Mouse (Mus musculus) myocyte (in vitro differentiated cells): ENCODE results near the gene Olfr102. TPM values are rescaled to one million over a fixed set of nuclear protein-coding genes. Genes with fewer than 3 reads are reported as not detected.

ENCODE experiments used
- H3K27me3 ChIP-seq: one replicate; pipeline ENCODE4 v1.6.1; 2011; ENCODE audit not compliant: control insufficient read depth, insufficient read depth, insufficient read length
- H3K36me3 ChIP-seq: one replicate; pipeline ENCODE4 v1.6.1; 2011; ENCODE audit not compliant: control insufficient read depth, insufficient read depth
- H3K4me2 ChIP-seq: one replicate; pipeline ENCODE4 v1.6.1; 2011; ENCODE audit warnings: low read depth, control low read depth
- H3K4me3 ChIP-seq: one replicate; pipeline ENCODE4 v1.5.1; 2011; ENCODE audit warnings: mild to moderate bottlenecking, control low read depth, moderate library complexity
- H3K79me2 ChIP-seq: one replicate; pipeline ENCODE4 v1.6.1; 2011; ENCODE audit not compliant: control insufficient read depth, insufficient read depth
- H3ac ChIP-seq: one replicate; pipeline ENCODE4 v1.6.1; 2011; ENCODE audit not compliant: control insufficient read depth, insufficient read length
- CEBPB ChIP-seq: IDR thresholded peaks from 2 replicates; pipeline ENCODE4 v1.6.1; 2011; ENCODE audit warnings: mild to moderate bottlenecking, moderate library complexity; ENCODE audit not compliant: poor library complexity, insufficient read depth, severe bottlenecking
- E2F4 ChIP-seq: IDR thresholded peaks from one replicate; pipeline ENCODE4 v1.6.1; 2011; ENCODE audit warnings: mild to moderate bottlenecking, control low read depth, moderate library complexity; ENCODE audit not compliant: insufficient read depth
- MAX ChIP-seq: IDR thresholded peaks from one replicate; pipeline ENCODE4 v1.6.1; 2011; ENCODE audit warnings: low read depth, mild to moderate bottlenecking, control low read depth
- MYOD1 ChIP-seq, 3 experiments: IDR thresholded peaks; one replicate each; pipeline ENCODE4 v1.6.1; 2011; ENCODE audit warnings: control low read depth in 2 of 3, low read depth in 2 of 3, mild to moderate bottlenecking in 2 of 3, moderate library complexity in 1 of 3; ENCODE audit not compliant: insufficient read length in 2 of 3, control insufficient read depth in 1 of 3
- MYOG ChIP-seq, 3 experiments: IDR thresholded peaks; one replicate each; pipeline ENCODE4 v1.6.1; 2011; ENCODE audit warnings: control low read depth in 2 of 3, low read depth in 2 of 3, mild to moderate bottlenecking in 2 of 3; ENCODE audit not compliant: insufficient read length in 2 of 3, control insufficient read depth in 1 of 3, insufficient read depth in 1 of 3
- POLR2A ChIP-seq: IDR thresholded peaks from one replicate; pipeline ENCODE4 v1.6.1; 2011; ENCODE audit warnings: low read depth, mild to moderate bottlenecking, control low read depth, moderate library complexity; ENCODE audit not compliant: insufficient read length
- POLR2AphosphoS2 ChIP-seq: IDR thresholded peaks from one replicate; pipeline ENCODE4 v1.6.1; 2011; ENCODE audit warnings: low read depth, control low read depth; ENCODE audit not compliant: insufficient read length
- REST ChIP-seq: IDR thresholded peaks from one replicate; pipeline ENCODE4 v1.6.1; 2011; ENCODE audit warnings: mild to moderate bottlenecking, control low read depth, moderate library complexity; ENCODE audit not compliant: insufficient read depth, insufficient read length
- SRF ChIP-seq: IDR thresholded peaks from one replicate; pipeline ENCODE4 v1.6.1; 2011; ENCODE audit warnings: low read depth; ENCODE audit not compliant: control insufficient read depth, insufficient read length
- TCF12 ChIP-seq: IDR thresholded peaks from one replicate; pipeline ENCODE4 v1.6.1; 2011; ENCODE audit warnings: mild to moderate bottlenecking, control low read depth; ENCODE audit not compliant: poor library complexity, insufficient read depth, severe bottlenecking
- TCF3 ChIP-seq: IDR thresholded peaks from one replicate; pipeline ENCODE4 v1.6.1; 2011; ENCODE audit warnings: low read depth, control low read depth; ENCODE audit not compliant: insufficient read length
- USF1 ChIP-seq: IDR thresholded peaks from one replicate; pipeline ENCODE4 v1.6.1; 2011; ENCODE audit warnings: low read depth, mild to moderate bottlenecking, control low read depth, moderate library complexity
- polyA plus RNA-seq: library from polyadenylated mRNA; unstranded; fragments of >200 nt; fragmentation: generic; extraction: Trizol; gene quantifications from one replicate; pipeline ENCODE4 v1.2.1, GENCODE M21; 2012; ENCODE audit warnings: missing spikeins

Gene Olfr102
- polyA plus RNA-seq, 1 experiment: not detected

- no peaks in the 10 kb centered on the region for H3K36me3 ChIP-seq
- no peak within 1 kb of the TSS for H3ac ChIP-seq
- no peak for TF ChIP-seq MYOG (IDR thresholded peaks at IDR 0.05; ENCODE audit: control insufficient read depth in 1 of 3, insufficient read depth in 1 of 3, insufficient read length in 2 of 3, low read depth in 2 of 3)
- no peak for TF ChIP-seq MAX
- H3K79me2 ChIP-seq: no peaks in the 10 kb centered on the region
- H3K4me2 ChIP-seq: no peak within 1 kb of the TSS
- H3K27me3 ChIP-seq: no peaks in the 10 kb centered on the region
- no peak within 1 kb of the TSS for H3K4me3 ChIP-seq
Measured at GRCm38 (mm10) chr17:37304213-37304612, 12.6 kb downstream of the Olfr102 start, which contains the start of gene Olfr101. TSS of gene Olfr101 (minus strand) at chr17:37304313.

- Histone ChIP-seq H3K79me2 (no peaks in the 10 kb centered on the region), H3K4me3 (no peak within 1 kb of the TSS), H3K4me2 (no peak within 1 kb of the TSS), H3K36me3 (no peaks in the 10 kb centered on the region), H3K27me3 (no peaks in the 10 kb centered on the region), H3ac (no peak within 1 kb of the TSS)
- TF ChIP-seq REST (no peak), MYOD1 (IDR thresholded peaks at IDR 0.05; ENCODE audit: control insufficient read depth in 1 of 3, insufficient read length in 2 of 3, low read depth in 2 of 3) (no peak), USF1 (no peak), POLR2AphosphoS2 (no peak), POLR2A (no peak), MYOG (IDR thresholded peaks at IDR 0.05; ENCODE audit: control insufficient read depth in 1 of 3, insufficient read depth in 1 of 3, insufficient read length in 2 of 3, low read depth in 2 of 3) (no peak), SRF (no peak), E2F4 (no peak), TCF12 (no peak), TCF3 (no peak), CEBPB (no peak), MAX (no peak)
Measured at GRCm38 (mm10) chr17:37283360-37283759, 33.5 kb downstream of the Olfr102 start, which contains the start of gene Olfr99. TSS of gene Olfr99 (minus strand) at chr17:37283460.

DNA sequence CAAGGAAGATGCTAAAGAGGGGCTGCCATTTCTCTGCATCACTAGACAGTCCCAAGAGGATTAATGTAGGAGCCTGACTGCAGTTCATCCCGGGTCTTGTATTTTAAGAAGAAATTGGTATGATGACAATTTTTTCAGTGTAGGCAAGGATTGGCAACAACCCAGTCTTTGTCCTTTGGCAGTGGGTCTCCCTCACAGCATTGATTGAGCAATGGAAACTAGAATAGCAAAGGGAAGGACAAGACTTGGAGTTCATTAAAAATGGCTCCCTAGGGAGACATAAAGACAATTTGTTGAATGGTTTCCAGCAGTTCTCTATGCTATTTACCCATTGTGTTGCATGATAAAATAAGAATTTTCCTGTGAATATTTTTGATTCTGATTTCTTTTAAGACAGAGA lies 36.5 kb downstream of the Olfr102 start:
- TF ChIP-seq POLR2A: no peak
- TF ChIP-seq CEBPB: no peak
- TF ChIP-seq MAX: no peak
- no peak for TF ChIP-seq MYOG (IDR thresholded peaks at IDR 0.05; ENCODE audit: control insufficient read depth in 1 of 3, insufficient read depth in 1 of 3, insufficient read length in 2 of 3, low read depth in 2 of 3)
- TF ChIP-seq POLR2AphosphoS2: no peak
- no peak for TF ChIP-seq TCF12
- no peak for TF ChIP-seq MYOD1 (IDR thresholded peaks at IDR 0.05; ENCODE audit: control insufficient read depth in 1 of 3, insufficient read length in 2 of 3, low read depth in 2 of 3)
- H3K4me2 ChIP-seq: no peak overlapping the region
- H3K4me3 ChIP-seq: no peak overlapping the region
- H3K27me3 ChIP-seq: no peaks in the 10 kb centered on the region
- no peaks in the 10 kb centered on the region for H3K79me2 ChIP-seq
- no peak overlapping the region for H3ac ChIP-seq
- H3K36me3 ChIP-seq: no peaks in the 10 kb centered on the region

DNA sequence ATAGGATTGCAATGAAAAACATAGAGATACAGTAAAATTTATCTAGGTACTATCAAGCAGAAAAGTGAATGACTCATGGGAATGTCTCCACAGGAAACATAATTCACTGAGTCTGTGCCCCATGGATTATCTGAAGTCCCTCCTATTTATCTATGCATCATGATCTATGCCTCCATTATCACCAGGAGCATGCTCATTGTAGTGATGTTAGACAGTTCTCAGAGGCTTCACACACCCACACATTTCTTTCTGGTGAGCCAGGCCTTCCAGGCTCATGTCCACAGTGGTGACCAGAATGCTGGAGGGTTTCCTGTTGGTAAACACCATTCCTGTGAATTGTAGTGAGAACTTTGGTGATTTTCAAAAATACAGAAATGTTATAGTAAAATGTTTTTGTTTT lies 40.3 kb downstream of the Olfr102 start:
- no peak for TF ChIP-seq MYOD1 (IDR thresholded peaks at IDR 0.05; ENCODE audit: control insufficient read depth in 1 of 3, insufficient read length in 2 of 3, low read depth in 2 of 3)
- no peak for TF ChIP-seq SRF
- TF ChIP-seq MYOG (IDR thresholded peaks at IDR 0.05; ENCODE audit: control insufficient read depth in 1 of 3, insufficient read depth in 1 of 3, insufficient read length in 2 of 3, low read depth in 2 of 3): no peak
- no peak for TF ChIP-seq E2F4
- no peak for TF ChIP-seq REST
- no peak for TF ChIP-seq TCF3
- no peak for TF ChIP-seq POLR2A
- no peak for TF ChIP-seq MAX
- TF ChIP-seq POLR2AphosphoS2: no peak
- no peak for TF ChIP-seq USF1
- TF ChIP-seq CEBPB: no peak
- no peak for TF ChIP-seq TCF12
- H3K4me3 ChIP-seq: no peak overlapping the region
- H3K79me2 ChIP-seq: no peaks in the 10 kb centered on the region
- no peak overlapping the region for H3K4me2 ChIP-seq
- H3K36me3 ChIP-seq: no peaks in the 10 kb centered on the region
- H3K27me3 ChIP-seq: no peaks in the 10 kb centered on the region
- no peak overlapping the region for H3ac ChIP-seq

- Histone ChIP-seq H3K4me2 (no peak overlapping the region), H3K36me3 (no peaks in the 10 kb centered on the region), H3K4me3 (no peak overlapping the region), H3K27me3 (no peaks in the 10 kb centered on the region), H3ac (no peak overlapping the region), H3K79me2 (no peaks in the 10 kb centered on the region)
- no peak for TF ChIP-seq MAX
- TF ChIP-seq MYOG (IDR thresholded peaks at IDR 0.05; ENCODE audit: control insufficient read depth in 1 of 3, insufficient read depth in 1 of 3, insufficient read length in 2 of 3, low read depth in 2 of 3): no peak
- TF ChIP-seq E2F4: no peak
- TF ChIP-seq POLR2AphosphoS2: no peak
- TF ChIP-seq TCF3: no peak
- TF ChIP-seq USF1: no peak
- TF ChIP-seq TCF12: no peak
- no peak for TF ChIP-seq POLR2A
- TF ChIP-seq SRF: no peak
- no peak for TF ChIP-seq REST
- TF ChIP-seq MYOD1 (IDR thresholded peaks at IDR 0.05; ENCODE audit: control insufficient read depth in 1 of 3, insufficient read length in 2 of 3, low read depth in 2 of 3): no peak
- no peak for TF ChIP-seq CEBPB
Measured at GRCm38 (mm10) chr17:37275626-37276248, 41.1 kb downstream of the Olfr102 start.
